Mouse (Mus musculus): ENCODE results near the gene Vrk2.

DNA sequence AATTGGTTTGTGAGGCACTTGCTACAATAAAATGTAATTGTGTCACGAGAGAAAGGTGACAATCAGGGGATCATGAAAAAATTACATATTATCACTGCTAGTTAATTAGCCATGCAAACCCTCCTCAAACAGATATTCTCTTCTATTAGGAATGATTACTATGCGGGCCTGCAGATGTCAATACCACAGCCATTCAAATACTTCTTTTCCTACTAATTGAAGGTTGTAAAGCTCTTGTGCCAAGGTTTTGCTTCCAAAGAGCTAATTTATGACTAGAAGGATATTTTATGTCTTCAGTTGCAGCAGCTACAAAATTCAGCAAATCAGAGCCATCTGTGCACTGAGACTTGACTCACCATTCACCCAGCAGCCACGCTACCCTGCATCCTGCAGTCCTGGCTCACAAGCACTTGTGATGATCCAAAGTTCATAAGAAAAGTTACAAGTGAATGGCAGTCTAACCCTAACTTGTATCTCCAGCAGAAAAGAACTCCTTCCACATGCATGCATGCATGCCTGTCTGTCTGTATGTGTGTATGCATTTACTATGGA, 112.0 kb downstream of the Vrk2 start:
- no peak for TF ChIP-seq CTCF (conservative IDR thresholded peaks at IDR 0.05; ENCODE audit: low read length)
- no peak for TF ChIP-seq NANOG (IDR thresholded peaks at IDR 0.05; ENCODE audit: borderline replicate concordance, low read length)
- no peak for TF ChIP-seq POU5F1 (IDR thresholded peaks at IDR 0.05; ENCODE audit: borderline replicate concordance, low read length)

Measured in E14TG2a.4 (cell line).